Mouse (Mus musculus): ENCODE results near the gene Cd300lf. TPM values are rescaled to one million over a fixed set of nuclear protein-coding genes. Genes with fewer than 3 reads are reported as not detected.

Gene Cd300lf
- polyA plus RNA-seq, 1 experiment from 2014 or later: not detected

- Histone ChIP-seq H3K36me3 (replicated peaks; ENCODE audit: control insufficient read depth, insufficient read depth, low read depth, low read length) (no peaks in the 10 kb centered on the region), H3K27ac (replicated peaks; ENCODE audit: low read depth, low read length) (no peak overlapping the region), H3K27me3 (ENCODE audit: control insufficient read depth, insufficient read depth, low read length) (peaks cover 6% of the 10 kb centered on the region), H3K9me3 (replicated peaks; ENCODE audit: control insufficient read depth, low read length) (no peaks in the 10 kb centered on the region), H3K4me3 (ENCODE audit: low read depth, low read length) (no peak overlapping the region), H3K9ac (replicated peaks; ENCODE audit: low read length) (no peak overlapping the region), H3K4me1 (ENCODE audit: control insufficient read depth, insufficient read depth, low read length) (no peaks in the 10 kb centered on the region), H3K4me2 (ENCODE audit: low read depth, low read length) (no peak overlapping the region)
- ATAC-seq (replicated peaks; ENCODE audit: insufficient number of reproducible peaks, low FRiP score, low TSS enrichment, low read depth) (no peak), DNase-seq (ENCODE audit: low spot score) (no peak)
- WGBS: 61% methylated on average over 7 of the region's 7 CpGs
Observed at GRCm38 (mm10) chr11:115086213-115086612, 47.6 kb downstream of the Cd300lf start.

- Histone ChIP-seq H3K9me3 (replicated peaks; ENCODE audit: control insufficient read depth, low read length) (no peaks in the 10 kb centered on the region), H3K27me3 (ENCODE audit: control insufficient read depth, insufficient read depth, low read length) (peaks cover 4% of the 10 kb centered on the region; the same call in 1 of the 2 replicates), H3K4me2 (ENCODE audit: low read depth, low read length) (no peak overlapping the region), H3K4me1 (ENCODE audit: control insufficient read depth, insufficient read depth, low read length) (no peaks in the 10 kb centered on the region), H3K36me3 (replicated peaks; ENCODE audit: control insufficient read depth, insufficient read depth, low read depth, low read length) (no peaks in the 10 kb centered on the region), H3K27ac (replicated peaks; ENCODE audit: low read depth, low read length) (no peak overlapping the region), H3K4me3 (ENCODE audit: low read depth, low read length) (no peak overlapping the region), H3K9ac (replicated peaks; ENCODE audit: low read length) (no peak overlapping the region)
- 58% methylated on average over 8 of the region's 8 CpGs for WGBS
- no peak for ATAC-seq (replicated peaks; ENCODE audit: insufficient number of reproducible peaks, low FRiP score, low TSS enrichment, low read depth)
- DNase-seq (ENCODE audit: low spot score): no peak
Observed at GRCm38 (mm10) chr11:115085064-115085463, 48.7 kb downstream of the Cd300lf start.

GRCm38 (mm10) chr11:115084595-115084994 lies 49.2 kb downstream of the Cd300lf start:
- Histone ChIP-seq H3K27ac (replicated peaks; ENCODE audit: low read depth, low read length) (no peak overlapping the region), H3K9ac (replicated peaks; ENCODE audit: low read length) (no peak overlapping the region), H3K4me2 (ENCODE audit: low read depth, low read length) (no peak overlapping the region), H3K4me1 (ENCODE audit: control insufficient read depth, insufficient read depth, low read length) (no peaks in the 10 kb centered on the region), H3K4me3 (ENCODE audit: low read depth, low read length) (no peak overlapping the region), H3K9me3 (replicated peaks; ENCODE audit: control insufficient read depth, low read length) (no peaks in the 10 kb centered on the region), H3K36me3 (replicated peaks; ENCODE audit: control insufficient read depth, insufficient read depth, low read depth, low read length) (no peaks in the 10 kb centered on the region), H3K27me3 (ENCODE audit: control insufficient read depth, insufficient read depth, low read length) (peaks cover 4% of the 10 kb centered on the region; the same call in 1 of the 2 replicates)
- ATAC-seq (replicated peaks; ENCODE audit: insufficient number of reproducible peaks, low FRiP score, low TSS enrichment, low read depth) (no peak), DNase-seq (ENCODE audit: low spot score) (no peak)
- 38% methylated on average over 12 of the region's 12 CpGs for WGBS

- ATAC-seq (replicated peaks; ENCODE audit: insufficient number of reproducible peaks, low FRiP score, low TSS enrichment, low read depth): 0 out of 2 replicates have a peak, but pooled peaks have one; percentile 10
- whole genome bisulfite sequencing: 41% methylated on average over 18 of the region's 18 CpGs
- Histone ChIP-seq H3K36me3 (replicated peaks; ENCODE audit: control insufficient read depth, insufficient read depth, low read depth, low read length) (no peaks in the 10 kb centered on the region), H3K27me3 (ENCODE audit: control insufficient read depth, insufficient read depth, low read length) (peaks cover 4% of the 10 kb centered on the region; the same call in 1 of the 2 replicates), H3K4me3 (ENCODE audit: low read depth, low read length) (no peak overlapping the region), H3K9me3 (replicated peaks; ENCODE audit: control insufficient read depth, low read length) (no peaks in the 10 kb centered on the region), H3K4me1 (ENCODE audit: control insufficient read depth, insufficient read depth, low read length) (no peaks in the 10 kb centered on the region), H3K27ac (replicated peaks; ENCODE audit: low read depth, low read length) (no peak overlapping the region), H3K9ac (replicated peaks; ENCODE audit: low read length) (no peak overlapping the region), H3K4me2 (ENCODE audit: low read depth, low read length) (no peak overlapping the region)
- DNase-seq (ENCODE audit: low spot score): peak; percentile 90
Observed at GRCm38 (mm10) chr11:115083376-115084139, 50.2 kb downstream of the Cd300lf start.

GRCm38 (mm10) chr11:115082196-115082595 lies 51.6 kb downstream of the Cd300lf start:
- Histone ChIP-seq H3K36me3 (replicated peaks; ENCODE audit: control insufficient read depth, insufficient read depth, low read depth, low read length) (no peaks in the 10 kb centered on the region), H3K9ac (replicated peaks; ENCODE audit: low read length) (no peak overlapping the region), H3K27me3 (ENCODE audit: control insufficient read depth, insufficient read depth, low read length) (peaks cover 4% of the 10 kb centered on the region; the same call in 1 of the 2 replicates), H3K4me2 (ENCODE audit: low read depth, low read length) (no peak overlapping the region), H3K4me3 (ENCODE audit: low read depth, low read length) (no peak overlapping the region), H3K27ac (replicated peaks; ENCODE audit: low read depth, low read length) (no peak overlapping the region), H3K9me3 (replicated peaks; ENCODE audit: control insufficient read depth, low read length) (no peaks in the 10 kb centered on the region), H3K4me1 (ENCODE audit: control insufficient read depth, insufficient read depth, low read length) (no peaks in the 10 kb centered on the region)
- ATAC-seq (replicated peaks; ENCODE audit: insufficient number of reproducible peaks, low FRiP score, low TSS enrichment, low read depth) (no peak), DNase-seq (ENCODE audit: low spot score) (no peak)
- 69% methylated on average over 6 of the region's 6 CpGs for WGBS

- Histone ChIP-seq H3K27me3 (ENCODE audit: control insufficient read depth, insufficient read depth, low read length) (peaks cover 4% of the 10 kb centered on the region; the same call in 1 of the 2 replicates), H3K27ac (replicated peaks; ENCODE audit: low read depth, low read length) (no peak overlapping the region), H3K4me2 (ENCODE audit: low read depth, low read length) (no peak overlapping the region), H3K4me3 (ENCODE audit: low read depth, low read length) (no peak overlapping the region), H3K36me3 (replicated peaks; ENCODE audit: control insufficient read depth, insufficient read depth, low read depth, low read length) (no peaks in the 10 kb centered on the region), H3K9me3 (replicated peaks; ENCODE audit: control insufficient read depth, low read length) (no peaks in the 10 kb centered on the region), H3K9ac (replicated peaks; ENCODE audit: low read length) (no peak overlapping the region), H3K4me1 (ENCODE audit: control insufficient read depth, insufficient read depth, low read length) (no peaks in the 10 kb centered on the region)
- 53% methylated on average over 3 of the region's 3 CpGs for WGBS
- ATAC-seq (replicated peaks; ENCODE audit: insufficient number of reproducible peaks, low FRiP score, low TSS enrichment, low read depth) (no peak), DNase-seq (ENCODE audit: low spot score) (no peak)
Observed at GRCm38 (mm10) chr11:115081373-115081772, 52.4 kb downstream of the Cd300lf start.

- H3K9me3 ChIP-seq (replicated peaks; ENCODE audit: control insufficient read depth, low read length): no peaks in the 10 kb centered on the region
- DNase-seq (ENCODE audit: low spot score) (peak; percentile 80), ATAC-seq (replicated peaks; ENCODE audit: insufficient number of reproducible peaks, low FRiP score, low TSS enrichment, low read depth) (no peak)
- 35% methylated on average over 13 of the region's 13 CpGs for WGBS
- H3K9ac ChIP-seq (replicated peaks; ENCODE audit: low read length): no peak overlapping the region
- no peak overlapping the region for H3K4me3 ChIP-seq (ENCODE audit: low read depth, low read length)
- H3K27me3 ChIP-seq (ENCODE audit: control insufficient read depth, insufficient read depth, low read length): peaks cover 4% of the 10 kb centered on the region; the same call in 1 of the 2 replicates
- no peaks in the 10 kb centered on the region for H3K36me3 ChIP-seq (replicated peaks; ENCODE audit: control insufficient read depth, insufficient read depth, low read depth, low read length)
- no peak overlapping the region for H3K4me2 ChIP-seq (ENCODE audit: low read depth, low read length)
- no peak overlapping the region for H3K27ac ChIP-seq (replicated peaks; ENCODE audit: low read depth, low read length)
- no peaks in the 10 kb centered on the region for H3K4me1 ChIP-seq (ENCODE audit: control insufficient read depth, insufficient read depth, low read length)
Observed at GRCm38 (mm10) chr11:115080886-115081285, 52.9 kb downstream of the Cd300lf start.

- H3K27me3 ChIP-seq (ENCODE audit: control insufficient read depth, insufficient read depth, low read length): no peaks in the 10 kb centered on the region
- H3K4me2 ChIP-seq (ENCODE audit: low read depth, low read length): no peak overlapping the region
- DNase-seq (ENCODE audit: low spot score) (no peak), ATAC-seq (replicated peaks; ENCODE audit: insufficient number of reproducible peaks, low FRiP score, low TSS enrichment, low read depth) (no peak)
- H3K9ac ChIP-seq (replicated peaks; ENCODE audit: low read length): no peak overlapping the region
- no peaks in the 10 kb centered on the region for H3K36me3 ChIP-seq (replicated peaks; ENCODE audit: control insufficient read depth, insufficient read depth, low read depth, low read length)
- no peaks in the 10 kb centered on the region for H3K9me3 ChIP-seq (replicated peaks; ENCODE audit: control insufficient read depth, low read length)
- H3K4me1 ChIP-seq (ENCODE audit: control insufficient read depth, insufficient read depth, low read length): no peaks in the 10 kb centered on the region
- no peak overlapping the region for H3K27ac ChIP-seq (replicated peaks; ENCODE audit: low read depth, low read length)
- WGBS: 84% methylated on average over 5 of the region's 5 CpGs
- no peak overlapping the region for H3K4me3 ChIP-seq (ENCODE audit: low read depth, low read length)
Observed at GRCm38 (mm10) chr11:115078680-115079079, 55.1 kb downstream of the Cd300lf start.

Measured in embryonic facial prominence, embryonic 11.5 days (tissue).